Mouse (Mus musculus) granulocyte monocyte progenitor cell, adult 5-6 weeks (primary cell): ENCODE measurements around the gene Ovca2. TPM values are rescaled to one million over a fixed set of nuclear protein-coding genes. Genes with fewer than 3 reads are reported as not detected.
A peak's percentile ranks its signal among the peaks of the same experiment; 100 is the strongest.
"Not testable (repeated sequence)": the region's sequence is repeated elsewhere in the genome, so short reads cannot be mapped to it uniquely, and the experiment has no call there.

Experiments
- ATAC-seq: replicated peaks from 2 replicates; pipeline ENCODE4 v1.8.0; 2016; ENCODE audit warnings: mild to moderate bottlenecking, moderate TSS enrichment, inconsistent platforms; ENCODE audit not compliant: poor library complexity, severe bottlenecking
- total RNA-seq, 2 experiments: library from RNA; stranded (forward) in 1 of 2; stranded (reverse) in 1 of 2; fragments of 200-712, 200-1000 nt in 1 of 2; fragments of >200 nt in 1 of 2; fragmentation: Nextera tagmentation in 1 of 2; gene quantifications; 2 replicates each; pipeline ENCODE4 v1.2.3; 2014 to 2017

The Ovca2 gene
- total RNA-seq, 2 experiments from 2014 or later, result 16.4 to 20.1 TPM

GRCm38 (mm10) chr11:75197956-75198355 lies 19.3 kb upstream of the Ovca2 start:
- 0 out of 2 replicates have a peak, but pooled peaks have one; percentile 23 for ATAC-seq

- no peak for ATAC-seq
Measured at GRCm38 (mm10) chr11:75196131-75196530, 17.5 kb upstream of the Ovca2 start.

GRCm38 (mm10) chr11:75194850-75195461 lies 16.3 kb upstream of the Ovca2 start:
- ATAC-seq, result peak; percentile 26

GRCm38 (mm10) chr11:75194121-75194849 lies 15.7 kb upstream of the Ovca2 start:
- ATAC-seq, result no peak

- no peak for ATAC-seq
Measured at GRCm38 (mm10) chr11:75193256-75194071, 14.8 kb upstream of the Ovca2 start, which contains the start of gene Rtn4rl1. Rtn4rl1 (plus strand) TSS chr11:75193783.

- ATAC-seq, result peak; percentile 43
Measured at GRCm38 (mm10) chr11:75192336-75193214, 13.9 kb upstream of the Ovca2 start.

GRCm38 (mm10) chr11:75191841-75192240 lies 13.2 kb upstream of the Ovca2 start:
- no peak for ATAC-seq

GRCm38 (mm10) chr11:75190905-75191441 lies 12.3 kb upstream of the Ovca2 start, which contains the start of gene Dph1:
Dph1 (minus strand) TSS chr11:75191241.
- ATAC-seq, result no peak

- ATAC-seq, result peak; percentile 79
Measured at GRCm38 (mm10) chr11:75190371-75190724, 11.7 kb upstream of the Ovca2 start.

GRCm38 (mm10) chr11:75189713-75190370 lies 11.2 kb upstream of the Ovca2 start:
- peak; percentile 14 for ATAC-seq

GRCm38 (mm10) chr11:75184986-75185385 lies 6.4 kb upstream of the Ovca2 start:
- no peak for ATAC-seq

GRCm38 (mm10) chr11:75184573-75184972 lies 5.9 kb upstream of the Ovca2 start:
- no peak for ATAC-seq

GRCm38 (mm10) chr11:75183917-75184570 lies 5.4 kb upstream of the Ovca2 start:
- ATAC-seq, result no peak

GRCm38 (mm10) chr11:75178011-75178410 lies 624 bp downstream of the Ovca2 start:
- no peak for ATAC-seq

GRCm38 (mm10) chr11:75174574-75174973 lies 4.1 kb downstream of the Ovca2 start:
- not testable (repeated sequence) for ATAC-seq

GRCm38 (mm10) chr11:75173799-75174165 lies 4.9 kb downstream of the Ovca2 start:
- no peak for ATAC-seq

GRCm38 (mm10) chr11:75173095-75173798 lies 5.4 kb downstream of the Ovca2 start:
- ATAC-seq, result peak; percentile 73
